Mouse (Mus musculus) megakaryocyte, embryonic 14.5 days (primary cell): Measurements from ENCODE around the gene Trp53rkb.

Experiments
- FLI1 ChIP-seq: IDR thresholded peaks from 2 replicates; pipeline ENCODE4 v1.6.1; 2012; ENCODE audit warnings: low read length, inconsistent platforms, mixed read lengths
- GATA1 ChIP-seq: IDR thresholded peaks from 3 replicates; pipeline ENCODE4 v1.6.1; 2012; ENCODE audit warnings: mixed read lengths, low read length, inconsistent platforms, borderline replicate concordance

DNA sequence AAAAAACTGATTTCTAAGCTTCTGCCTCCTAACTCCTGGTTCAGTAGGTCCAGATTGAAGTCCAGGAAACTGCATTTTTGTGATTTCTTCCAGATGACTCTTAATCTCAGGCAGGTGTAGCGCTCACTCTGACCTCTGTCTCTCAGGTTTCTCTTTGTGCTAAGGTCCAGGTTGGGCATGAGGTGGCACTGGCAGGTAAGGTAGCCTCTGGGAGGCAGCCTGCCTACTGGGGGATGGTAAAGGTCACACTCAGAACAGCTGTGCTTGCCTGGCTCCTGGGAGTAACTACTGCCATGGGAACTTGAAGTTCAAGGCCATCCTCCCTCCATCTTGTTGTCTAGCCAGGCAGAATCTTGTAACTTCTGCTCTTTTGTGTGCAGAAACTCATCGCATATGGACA is 41.8 kb downstream of the Trp53rkb start:
- TF ChIP-seq GATA1 (no peak), FLI1 (no peak)
